ENCODE assay signal across 8 mouse cellular contexts in genomic region chr1:133855274-133856017, GRCm38 (mm10). TPM values are rescaled to one million over a fixed set of nuclear protein-coding genes. Genes with fewer than 3 reads are reported as not detected.
DNase-seq lines count a peak whose midpoint lies in the region; ATAC-seq lines count a peak whose summit lies in the region.

No protein-coding gene starts in this region.

- peak overlapping the region; percentile 68 for H3K27ac ChIP-seq in hindbrain, embryonic 10.5 days
- peak overlapping the region; percentile 72 for H3K27ac ChIP-seq in limb, embryonic 10.5 days
- peak overlapping the region; percentile 4; the same call in 1 of the 2 replicates for H3K27ac ChIP-seq in neural tube, embryonic 13.5 days (replicated peaks)

- H3K9ac ChIP-seq in neural tube, embryonic 13.5 days = 0 out of 2 replicates have a peak overlapping the region, but pooled peaks have one; percentile 18

- H3K4me2 ChIP-seq in neural tube, embryonic 13.5 days = peak overlapping the region; percentile 48

- H3K36me3 ChIP-seq in hindbrain, embryonic 10.5 days = no peaks in the 10 kb centered on the region
- no peaks in the 10 kb centered on the region for H3K36me3 ChIP-seq in limb, embryonic 10.5 days
- no peaks in the 10 kb centered on the region for H3K36me3 ChIP-seq in neural tube, embryonic 13.5 days

- H3K9me3 ChIP-seq in hindbrain, embryonic 10.5 days = no peaks in the 10 kb centered on the region
- no peaks in the 10 kb centered on the region for H3K9me3 ChIP-seq in limb, embryonic 10.5 days (replicated peaks)
- H3K9me3 ChIP-seq in neural tube, embryonic 13.5 days = no peaks in the 10 kb centered on the region

- ATAC-seq in neural tube, embryonic 13.5 days (ENCODE audit: low read depth) = no peak

- peak; percentile 25 for DNase-seq in adrenal gland, postnatal 14 days
- no peak for DNase-seq in adrenal gland, adult 8-10 months
- DNase-seq in urinary bladder, postnatal 25 days (ENCODE audit: low spot score) = peak; percentile 17
- DNase-seq in urinary bladder, postnatal 10 days (ENCODE audit: low spot score) = no peak
- DNase-seq in hindbrain, embryonic 10.5 days (ENCODE audit: low spot score) = peak; percentile 41
- DNase-seq in limb, embryonic 10.5 days (ENCODE audit: low spot score) = peak; percentile 63
- DNase-seq in T-cell, adult 2 months (ENCODE audit: low spot score) = no peak

- H3K4me3 ChIP-seq in hindbrain, embryonic 10.5 days = peak overlapping the region; percentile 44
- H3K4me3 ChIP-seq in limb, embryonic 10.5 days = peak overlapping the region; percentile 42
- H3K4me3 ChIP-seq in neural tube, embryonic 13.5 days = peak overlapping the region; percentile 23

- peaks cover 74% of the 10 kb centered on the region for H3K27me3 ChIP-seq in hindbrain, embryonic 10.5 days (ENCODE audit: insufficient read depth, poor library complexity, severe bottlenecking)
- peaks cover 74% of the 10 kb centered on the region for H3K27me3 ChIP-seq in limb, embryonic 10.5 days (ENCODE audit: low read depth, poor library complexity, severe bottlenecking)
- peaks cover 16% of the 10 kb centered on the region; the same call in 1 of the 2 replicates for H3K27me3 ChIP-seq in neural tube, embryonic 13.5 days

- H3K4me1 ChIP-seq in hindbrain, embryonic 10.5 days (replicated peaks) = peaks cover 51% of the 10 kb centered on the region
- peaks cover 51% of the 10 kb centered on the region for H3K4me1 ChIP-seq in limb, embryonic 10.5 days
- peaks cover 45% of the 10 kb centered on the region for H3K4me1 ChIP-seq in neural tube, embryonic 13.5 days (replicated peaks)

- 2% methylated on average over 15 of the region's 15 CpGs for WGBS in hindbrain, embryonic 10.5 days
- WGBS in limb, embryonic 10.5 days = 1% methylated on average over 15 of the region's 15 CpGs
- 3% methylated on average over 15 of the region's 15 CpGs for WGBS in neural tube, embryonic 13.5 days

RNA-seq across cellular contexts. Expression of gene Optc, which starts 52.4 kb away (rescaled TPM):
- 1.2 and 2.1 TPM in 2 replicates for total RNA-seq in adrenal gland, postnatal 14 days (2021)
- total RNA-seq in adrenal gland, adult 8-10 months (2022) = 1 to 10 TPM; 1.0 to 2.2 (median 1.4) TPM
- polyA plus RNA-seq in hindbrain, embryonic 10.5 days (2016; fragmentation: Nextera tagmentation; extraction: Ambion mirVana) = 2.1 and 3.6 TPM in 2 replicates
- 0.24 and 0.41 TPM in 2 replicates for polyA plus RNA-seq in limb, embryonic 10.5 days (2016; fragmentation: Nextera tagmentation; extraction: Ambion mirVana)
- polyA plus RNA-seq in neural tube, embryonic 13.5 days (2015; fragmentation: Nextera tagmentation; extraction: Ambion mirVana) = 2.0 and 2.4 TPM in 2 replicates

RNA-seq across cellular contexts. Expression of gene Atp2b4, which starts 54.6 kb away (rescaled TPM):
- total RNA-seq in adrenal gland, postnatal 14 days (2021) = 36.6 and 36.7 TPM in 2 replicates
- 10 to 100 TPM; 32.1 to 71.7 (median 45.6) TPM for total RNA-seq in adrenal gland, adult 8-10 months (2022)
- polyA plus RNA-seq in hindbrain, embryonic 10.5 days (2016; fragmentation: Nextera tagmentation; extraction: Ambion mirVana) = 4.2 and 4.6 TPM in 2 replicates
- 2.5 and 3.5 TPM in 2 replicates for polyA plus RNA-seq in limb, embryonic 10.5 days (2016; fragmentation: Nextera tagmentation; extraction: Ambion mirVana)
- polyA plus RNA-seq in neural tube, embryonic 13.5 days (2015; fragmentation: Nextera tagmentation; extraction: Ambion mirVana) = 10.7 and 13.7 TPM in 2 replicates

Comparison
In these comparisons a context has a peak if more than half of its experiments do, and no peak if none do; other contexts are left out.
1. DNase-seq: peak in adrenal gland, postnatal 14 days (single experiment), urinary bladder, postnatal 25 days (single experiment), hindbrain, embryonic 10.5 days (single experiment) and limb, embryonic 10.5 days (single experiment); none in adrenal gland, adult 8-10 months (single experiment), urinary bladder, postnatal 10 days (single experiment) and T-cell, adult 2 months (single experiment).
2. H3K27ac ChIP-seq: peak in every context shown above with its lines; median percentile 72 in limb, embryonic 10.5 days; 68 in hindbrain, embryonic 10.5 days; 4 in neural tube, embryonic 13.5 days.
3. Peak in every context shown above with its lines, with median percentiles within 50 percentile points of each other: H3K4me3 ChIP-seq.